Mouse (Mus musculus): ENCODE results near the gene Bpifb3. TPM values are rescaled to one million over a fixed set of nuclear protein-coding genes. Genes with fewer than 3 reads are reported as not detected.

Bpifb3 gene
- polyA plus RNA-seq, 1 experiment from 2014 or later, result not detected

DNA sequence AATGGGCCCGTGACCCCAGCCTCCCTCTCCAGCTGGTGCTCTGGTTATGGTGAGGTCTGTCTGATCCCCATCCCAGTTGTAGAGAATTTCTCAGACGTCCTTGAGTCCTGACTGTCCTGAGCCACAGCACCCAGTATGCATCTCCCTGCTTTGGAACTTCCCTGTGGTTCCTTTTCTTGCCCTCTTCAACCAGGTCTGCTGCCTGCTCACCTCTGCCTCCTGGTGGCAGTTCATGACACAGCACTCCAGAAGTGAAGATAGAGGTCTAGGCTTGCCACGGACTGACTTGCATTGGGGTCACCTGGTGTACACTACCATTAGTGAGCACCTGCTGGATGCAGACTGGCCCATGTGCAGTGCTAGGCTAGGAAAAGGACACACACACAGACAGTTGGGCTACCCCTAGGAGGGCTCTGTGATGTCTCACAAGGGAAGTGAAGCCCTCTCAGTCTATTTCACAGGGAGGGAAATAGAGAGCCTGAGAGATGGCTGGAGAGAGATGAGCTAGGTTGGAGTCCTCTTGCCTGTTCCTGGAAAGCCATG, 11.9 kb downstream of the Bpifb3 start:
- WGBS, result 44% methylated on average over 3 of the region's 3 CpGs
- Histone ChIP-seq H3K9me3 (ENCODE audit: control insufficient read depth, low read length) (no peaks in the 10 kb centered on the region), H3K4me2 (ENCODE audit: low read depth, low read length) (no peak overlapping the region), H3K4me3 (ENCODE audit: low read depth, low read length) (no peak overlapping the region), H3K36me3 (ENCODE audit: control insufficient read depth, insufficient read depth, low read length) (no peaks in the 10 kb centered on the region), H3K4me1 (ENCODE audit: control insufficient read depth, insufficient read depth, low read length) (no peaks in the 10 kb centered on the region), H3K27me3 (ENCODE audit: control insufficient read depth, insufficient read depth, low read length) (no peaks in the 10 kb centered on the region), H3K9ac (replicated peaks; ENCODE audit: low read depth, low read length) (no peak overlapping the region), H3K27ac (ENCODE audit: low read depth, low read length) (no peak overlapping the region)
- no peak for ATAC-seq (ENCODE audit: low read depth)

- ATAC-seq (ENCODE audit: low read depth), result no peak
- H3K9me3 ChIP-seq (ENCODE audit: control insufficient read depth, low read length), result no peaks in the 10 kb centered on the region
- H3K4me1 ChIP-seq (ENCODE audit: control insufficient read depth, insufficient read depth, low read length), result no peaks in the 10 kb centered on the region
- H3K36me3 ChIP-seq (ENCODE audit: control insufficient read depth, insufficient read depth, low read length), result no peaks in the 10 kb centered on the region
- H3K27ac ChIP-seq (ENCODE audit: low read depth, low read length), result no peak overlapping the region
- H3K9ac ChIP-seq (replicated peaks; ENCODE audit: low read depth, low read length), result no peak overlapping the region
- no peak overlapping the region for H3K4me3 ChIP-seq (ENCODE audit: low read depth, low read length)
- WGBS, result 59% methylated on average over 6 of the region's 6 CpGs
- no peak overlapping the region for H3K4me2 ChIP-seq (ENCODE audit: low read depth, low read length)
- no peaks in the 10 kb centered on the region for H3K27me3 ChIP-seq (ENCODE audit: control insufficient read depth, insufficient read depth, low read length)
Measured at GRCm38 (mm10) chr2:153931125-153931524, 13.1 kb downstream of the Bpifb3 start.

DNA sequence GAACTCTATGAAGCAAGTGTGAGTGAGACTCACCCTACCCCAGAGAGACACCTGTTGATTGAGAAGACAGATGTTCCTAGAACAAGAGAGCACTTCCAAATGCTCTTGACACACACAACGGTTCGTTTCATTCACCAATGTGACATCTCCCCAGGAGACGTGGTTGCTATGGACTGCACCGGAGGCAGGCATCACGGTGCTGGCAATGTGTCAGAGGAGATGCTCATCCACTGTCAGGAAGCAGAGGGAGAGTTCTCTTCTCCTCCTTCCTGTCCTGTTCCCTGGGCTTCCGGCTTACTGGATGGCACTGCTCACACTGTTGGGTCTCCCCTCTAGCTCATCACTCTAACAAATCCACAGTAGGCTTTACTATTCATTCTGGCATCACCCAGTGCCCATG, 15.3 kb downstream of the Bpifb3 start:
- Histone ChIP-seq H3K4me2 (ENCODE audit: low read depth, low read length) (no peak overlapping the region), H3K9ac (replicated peaks; ENCODE audit: low read depth, low read length) (no peak overlapping the region), H3K36me3 (ENCODE audit: control insufficient read depth, insufficient read depth, low read length) (no peaks in the 10 kb centered on the region), H3K27me3 (ENCODE audit: control insufficient read depth, insufficient read depth, low read length) (no peaks in the 10 kb centered on the region), H3K27ac (ENCODE audit: low read depth, low read length) (no peak overlapping the region), H3K4me3 (ENCODE audit: low read depth, low read length) (no peak overlapping the region), H3K4me1 (ENCODE audit: control insufficient read depth, insufficient read depth, low read length) (no peaks in the 10 kb centered on the region), H3K9me3 (ENCODE audit: control insufficient read depth, low read length) (no peaks in the 10 kb centered on the region)
- ATAC-seq (ENCODE audit: low read depth), result no peak
- 55% methylated on average over 6 of the region's 6 CpGs for WGBS

GRCm38 (mm10) chr2:153935348-153935747, 17.3 kb downstream of the Bpifb3 start:
- H3K9me3 ChIP-seq (ENCODE audit: control insufficient read depth, low read length), result no peaks in the 10 kb centered on the region
- no peak overlapping the region for H3K4me3 ChIP-seq (ENCODE audit: low read depth, low read length)
- no peak overlapping the region for H3K27ac ChIP-seq (ENCODE audit: low read depth, low read length)
- ATAC-seq (ENCODE audit: low read depth), result no peak
- 91% methylated on average over 6 of the region's 6 CpGs for WGBS
- no peak overlapping the region for H3K4me2 ChIP-seq (ENCODE audit: low read depth, low read length)
- H3K9ac ChIP-seq (replicated peaks; ENCODE audit: low read depth, low read length), result no peak overlapping the region
- no peaks in the 10 kb centered on the region for H3K4me1 ChIP-seq (ENCODE audit: control insufficient read depth, insufficient read depth, low read length)
- no peaks in the 10 kb centered on the region for H3K27me3 ChIP-seq (ENCODE audit: control insufficient read depth, insufficient read depth, low read length)
- no peaks in the 10 kb centered on the region for H3K36me3 ChIP-seq (ENCODE audit: control insufficient read depth, insufficient read depth, low read length)

DNA sequence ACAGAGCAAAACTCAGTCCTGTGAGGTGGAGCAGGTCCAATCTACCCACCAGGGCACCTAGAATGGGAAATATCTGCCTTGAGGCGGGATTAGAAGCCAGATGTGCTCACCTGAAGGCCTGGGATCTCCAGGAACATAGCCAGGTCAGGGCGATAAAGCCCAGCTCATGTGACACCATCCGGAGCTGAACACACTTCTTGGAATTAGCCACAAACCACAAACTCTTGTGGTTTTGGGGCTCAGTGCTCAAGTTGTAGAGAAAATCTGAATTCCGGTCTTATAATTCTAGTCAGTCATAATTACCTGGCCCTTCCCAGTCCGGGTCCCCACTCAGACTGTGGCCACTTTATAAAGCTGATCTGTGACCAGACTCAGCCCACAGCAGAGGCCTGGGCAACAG, 19.8 kb downstream of the Bpifb3 start, which contains the start of gene Bpifb4:
Gene Bpifb4, plus strand, starts transcription at position 370 of the 400 bp plus-strand sequence.
- Histone ChIP-seq H3K4me3 (ENCODE audit: low read depth, low read length) (no peak within 1 kb of the TSS), H3K27ac (ENCODE audit: low read depth, low read length) (no peak within 1 kb of the TSS), H3K4me1 (ENCODE audit: control insufficient read depth, insufficient read depth, low read length) (no peaks in the 10 kb centered on the region), H3K36me3 (ENCODE audit: control insufficient read depth, insufficient read depth, low read length) (no peaks in the 10 kb centered on the region), H3K27me3 (ENCODE audit: control insufficient read depth, insufficient read depth, low read length) (no peaks in the 10 kb centered on the region), H3K9ac (replicated peaks; ENCODE audit: low read depth, low read length) (no peak within 1 kb of the TSS), H3K9me3 (ENCODE audit: control insufficient read depth, low read length) (no peaks in the 10 kb centered on the region), H3K4me2 (ENCODE audit: low read depth, low read length) (no peak within 1 kb of the TSS)
- no peak for ATAC-seq (ENCODE audit: low read depth)
- WGBS, result 90% methylated on average over 5 of the region's 5 CpGs

- no peaks in the 10 kb centered on the region for H3K9me3 ChIP-seq (ENCODE audit: control insufficient read depth, low read length)
- no peaks in the 10 kb centered on the region for H3K36me3 ChIP-seq (ENCODE audit: control insufficient read depth, insufficient read depth, low read length)
- H3K4me1 ChIP-seq (ENCODE audit: control insufficient read depth, insufficient read depth, low read length), result no peaks in the 10 kb centered on the region
- WGBS, result 39% methylated on average over 3 of the region's 3 CpGs
- H3K27me3 ChIP-seq (ENCODE audit: control insufficient read depth, insufficient read depth, low read length), result no peaks in the 10 kb centered on the region
- no peak overlapping the region for H3K27ac ChIP-seq (ENCODE audit: low read depth, low read length)
- no peak for ATAC-seq (ENCODE audit: low read depth)
- no peak overlapping the region for H3K4me2 ChIP-seq (ENCODE audit: low read depth, low read length)
- no peak overlapping the region for H3K4me3 ChIP-seq (ENCODE audit: low read depth, low read length)
- H3K9ac ChIP-seq (replicated peaks; ENCODE audit: low read depth, low read length), result no peak overlapping the region
Measured at GRCm38 (mm10) chr2:153943537-153943936, 25.5 kb downstream of the Bpifb3 start.

DNA sequence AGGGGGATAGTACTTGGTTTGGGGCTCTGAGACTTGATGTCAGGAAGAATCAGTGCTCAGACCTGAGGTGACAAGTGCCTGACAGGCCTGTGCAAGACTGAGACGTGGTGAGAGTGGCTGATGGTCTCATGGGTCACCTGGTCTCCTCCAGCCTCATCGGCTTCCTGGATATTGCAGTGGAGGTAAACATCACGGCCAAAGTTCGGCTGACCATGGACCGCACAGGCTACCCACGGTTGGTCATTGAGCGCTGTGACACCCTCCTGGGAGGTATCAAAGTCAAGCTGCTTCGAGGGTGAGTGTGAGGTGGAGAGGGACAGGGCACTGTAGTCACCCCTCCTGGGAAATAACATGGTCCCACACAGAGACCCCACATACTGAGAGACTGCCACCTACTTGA, 26.5 kb downstream of the Bpifb3 start:
- ATAC-seq (ENCODE audit: low read depth), result no peak
- no peaks in the 10 kb centered on the region for H3K27me3 ChIP-seq (ENCODE audit: control insufficient read depth, insufficient read depth, low read length)
- 91% methylated on average over 8 of the region's 8 CpGs for WGBS
- no peak overlapping the region for H3K4me3 ChIP-seq (ENCODE audit: low read depth, low read length)
- H3K9ac ChIP-seq (replicated peaks; ENCODE audit: low read depth, low read length), result no peak overlapping the region
- H3K9me3 ChIP-seq (ENCODE audit: control insufficient read depth, low read length), result no peaks in the 10 kb centered on the region
- H3K27ac ChIP-seq (ENCODE audit: low read depth, low read length), result no peak overlapping the region
- H3K4me1 ChIP-seq (ENCODE audit: control insufficient read depth, insufficient read depth, low read length), result no peaks in the 10 kb centered on the region
- no peak overlapping the region for H3K4me2 ChIP-seq (ENCODE audit: low read depth, low read length)
- H3K36me3 ChIP-seq (ENCODE audit: control insufficient read depth, insufficient read depth, low read length), result no peaks in the 10 kb centered on the region

DNA sequence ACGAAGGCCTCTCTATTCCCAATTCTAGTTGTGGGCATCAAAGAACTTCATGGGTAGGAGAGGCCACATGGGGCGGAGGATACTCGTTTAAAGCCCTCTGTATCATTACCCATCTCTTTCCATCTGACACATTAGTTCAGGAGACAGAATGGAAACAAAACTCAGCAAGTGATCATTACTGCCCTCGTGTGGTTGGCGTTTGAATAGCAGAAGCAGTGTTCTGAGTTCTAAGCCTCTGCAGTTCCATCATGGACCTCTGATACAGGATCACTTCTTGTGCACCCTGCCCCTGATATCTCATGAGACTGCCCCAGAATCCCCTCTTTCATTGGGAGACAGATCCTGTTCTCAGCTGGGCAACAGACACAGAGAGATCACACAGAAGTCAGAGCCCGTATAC, 34.9 kb downstream of the Bpifb3 start:
- Histone ChIP-seq H3K4me1 (ENCODE audit: control insufficient read depth, insufficient read depth, low read length) (no peaks in the 10 kb centered on the region), H3K36me3 (ENCODE audit: control insufficient read depth, insufficient read depth, low read length) (no peaks in the 10 kb centered on the region), H3K27ac (ENCODE audit: low read depth, low read length) (no peak overlapping the region), H3K9me3 (ENCODE audit: control insufficient read depth, low read length) (no peaks in the 10 kb centered on the region), H3K4me2 (ENCODE audit: low read depth, low read length) (no peak overlapping the region), H3K9ac (replicated peaks; ENCODE audit: low read depth, low read length) (no peak overlapping the region), H3K27me3 (ENCODE audit: control insufficient read depth, insufficient read depth, low read length) (no peaks in the 10 kb centered on the region), H3K4me3 (ENCODE audit: low read depth, low read length) (no peak overlapping the region)
- ATAC-seq (ENCODE audit: low read depth), result no peak
- 33% methylated on average over 6 of the region's 6 CpGs for WGBS

DNA sequence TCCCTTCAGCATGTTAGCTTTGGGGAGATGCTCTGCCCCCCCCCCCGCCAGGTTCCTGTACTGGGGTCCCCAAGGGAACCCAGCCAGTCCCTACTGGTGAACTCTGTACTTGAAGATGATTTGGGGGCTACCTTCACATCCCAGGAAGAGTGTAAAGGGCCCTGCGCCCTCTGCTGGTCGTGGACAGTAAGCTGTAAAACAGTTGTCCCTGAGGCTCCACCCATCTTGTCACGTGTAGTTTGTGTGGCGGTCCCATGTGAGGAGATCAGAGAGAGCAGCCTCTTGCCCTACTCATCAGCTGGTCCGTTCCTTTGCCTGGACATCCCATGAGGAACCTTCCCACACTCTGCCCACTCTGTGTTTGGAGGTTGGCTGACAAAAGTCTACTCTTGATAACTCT, 35.8 kb downstream of the Bpifb3 start:
- no peak overlapping the region for H3K4me2 ChIP-seq (ENCODE audit: low read depth, low read length)
- no peak overlapping the region for H3K27ac ChIP-seq (ENCODE audit: low read depth, low read length)
- H3K9me3 ChIP-seq (ENCODE audit: control insufficient read depth, low read length), result no peaks in the 10 kb centered on the region

More for the DNA sequence above, 35.8 kb downstream of the Bpifb3 start:
- Histone ChIP-seq H3K27me3 (ENCODE audit: control insufficient read depth, insufficient read depth, low read length) (no peaks in the 10 kb centered on the region), H3K4me1 (ENCODE audit: control insufficient read depth, insufficient read depth, low read length) (no peaks in the 10 kb centered on the region), H3K36me3 (ENCODE audit: control insufficient read depth, insufficient read depth, low read length) (no peaks in the 10 kb centered on the region), H3K4me3 (ENCODE audit: low read depth, low read length) (no peak overlapping the region), H3K9ac (replicated peaks; ENCODE audit: low read depth, low read length) (no peak overlapping the region)
- 11% methylated on average over 6 of the region's 6 CpGs for WGBS
- no peak for ATAC-seq (ENCODE audit: low read depth)

Data from neural tube, embryonic 14.5 days (tissue).